Mouse (Mus musculus) hematopoietic stem cell, adult 5-6 weeks (primary cell): ENCODE results near the gene Dock3. TPM values are rescaled to one million over a fixed set of nuclear protein-coding genes. Genes with fewer than 3 reads are reported as not detected.

Experiments
- ATAC-seq, 2 experiments: fragments of 125-278 bp in 1 of 2; replicated peaks in 1 of 2; 2 replicates each; pipeline ENCODE4 v1.8.0; 2016 to 2017; ENCODE audit warnings: inconsistent platforms in 2 of 2, mild to moderate bottlenecking in 2 of 2, moderate number of reproducible peaks in 2 of 2, low read depth in 1 of 2, moderate TSS enrichment in 1 of 2; ENCODE audit not compliant: low FRiP score in 2 of 2, poor library complexity in 2 of 2, severe bottlenecking in 2 of 2, insufficient read depth in 1 of 2, low TSS enrichment in 1 of 2
- total RNA-seq: library from RNA; stranded (forward); fragments of 172-1452, 232-1000 nt; gene quantifications from 2 replicates; pipeline ENCODE4 v1.2.3, GENCODE M21; 2017

Dock3 gene
- total RNA-seq, 1 experiment from 2014 or later = 2.6 TPM

DNA sequence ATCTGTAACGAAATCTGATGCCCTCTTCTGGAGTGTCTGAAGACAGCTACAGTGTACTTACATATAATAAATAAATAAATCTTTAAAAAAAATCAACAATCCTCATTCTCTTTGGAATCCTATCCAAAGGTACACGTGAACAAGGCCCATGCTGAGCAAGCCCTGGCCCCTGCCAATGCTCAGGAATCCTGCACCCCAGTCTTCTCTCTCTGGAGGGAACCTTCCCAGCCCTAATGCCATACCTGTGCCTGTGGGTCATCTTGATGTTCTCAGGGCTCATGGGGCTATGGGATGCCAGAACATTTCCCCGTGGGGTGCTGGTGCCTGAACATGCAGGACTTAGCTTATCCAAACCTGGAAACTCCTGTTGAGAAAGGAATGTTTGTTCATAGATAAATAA lies 323.5 kb downstream of the Dock3 start:
- no peak for ATAC-seq

DNA sequence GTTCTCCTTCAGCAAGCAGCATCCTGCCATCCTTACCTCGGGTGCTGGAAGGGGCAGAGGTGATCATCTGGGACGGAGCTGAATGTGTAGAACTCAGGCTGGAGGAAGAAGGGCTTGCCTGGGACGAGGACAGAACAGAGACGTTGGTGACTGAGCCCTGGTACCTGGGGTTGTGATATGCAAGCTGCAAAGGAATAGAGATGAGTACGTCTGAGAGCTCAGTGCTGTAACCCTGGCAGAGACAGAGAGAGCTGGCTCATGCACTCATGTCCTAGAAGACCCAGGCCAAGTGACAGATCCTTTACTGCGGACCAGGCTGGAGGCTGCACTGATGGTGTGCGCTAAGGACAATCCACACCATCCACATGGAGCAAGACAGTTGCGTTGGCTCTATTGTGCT lies 325.1 kb downstream of the Dock3 start:
- ATAC-seq = no peak

DNA sequence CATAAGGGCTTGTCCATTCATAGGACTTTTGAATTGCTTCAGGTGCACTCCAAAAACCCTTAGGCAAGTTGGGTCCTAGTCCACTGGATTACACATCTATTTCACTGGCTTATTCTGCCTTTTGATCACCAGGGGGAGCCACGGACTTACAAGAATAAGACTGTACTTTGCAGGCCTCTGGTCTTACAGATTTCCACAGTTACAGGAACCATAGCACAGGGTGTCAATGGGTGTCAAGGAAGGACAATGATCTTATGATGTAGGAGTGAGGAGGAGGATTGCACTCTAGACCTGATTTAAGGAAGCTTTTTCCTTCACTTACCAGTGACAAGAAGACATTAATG lies 327.9 kb downstream of the Dock3 start:
- peak; percentile 54 to 61; a peak in 3 of 4 replicates for ATAC-seq

- ATAC-seq = no peak
Observed at GRCm38 (mm10) chr9:106903099-106903790, 328.5 kb downstream of the Dock3 start.

- ATAC-seq = no peak
Observed at GRCm38 (mm10) chr9:106901596-106901995, 330.1 kb downstream of the Dock3 start.

- ATAC-seq = no peak
Observed at GRCm38 (mm10) chr9:106898901-106899300, 332.8 kb downstream of the Dock3 start.

DNA sequence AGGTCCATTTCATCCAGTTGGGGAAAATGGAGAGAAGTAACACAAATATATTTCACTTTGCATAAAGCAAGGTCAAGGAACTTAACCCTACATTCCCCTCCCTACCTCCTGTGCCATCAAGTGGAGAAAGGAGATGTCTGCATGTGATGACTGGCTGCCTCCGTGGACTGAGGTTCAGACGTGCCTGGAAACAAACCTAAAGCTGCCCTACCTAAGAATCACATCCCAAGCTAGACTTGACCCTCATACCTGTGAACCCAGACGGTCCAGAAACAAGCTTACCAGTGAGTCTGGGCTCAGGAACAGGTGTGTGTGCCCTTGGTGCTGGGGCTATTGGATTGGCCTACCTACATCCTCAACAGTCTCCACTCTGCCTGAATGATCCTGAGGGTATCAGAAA lies 338.4 kb downstream of the Dock3 start:
- ATAC-seq = no peak

DNA sequence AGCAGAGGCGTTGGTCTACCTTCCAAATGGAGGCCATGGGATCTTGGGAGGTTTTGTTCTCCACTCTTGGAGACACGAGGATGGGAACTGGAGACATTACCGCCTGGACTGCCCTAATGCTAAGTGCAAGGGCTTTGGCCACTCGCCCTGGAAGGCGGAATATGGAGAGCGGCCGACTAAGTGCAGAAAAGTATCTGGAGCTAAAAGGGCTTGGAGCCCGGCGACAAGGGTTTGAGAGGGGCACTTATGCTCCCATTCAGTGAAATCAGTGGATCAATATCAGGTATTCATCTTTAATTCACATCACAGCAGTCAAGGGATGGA lies 339.2 kb downstream of the Dock3 start:
- no peak for ATAC-seq

- ATAC-seq = peak; percentile 91 to 93
Observed at GRCm38 (mm10) chr9:106891829-106892551, 339.7 kb downstream of the Dock3 start, which contains the start of gene Manf. Manf (minus strand) TSS chr9:106891979.

- no peak for ATAC-seq
Observed at GRCm38 (mm10) chr9:106891341-106891741, 340.4 kb downstream of the Dock3 start.

DNA sequence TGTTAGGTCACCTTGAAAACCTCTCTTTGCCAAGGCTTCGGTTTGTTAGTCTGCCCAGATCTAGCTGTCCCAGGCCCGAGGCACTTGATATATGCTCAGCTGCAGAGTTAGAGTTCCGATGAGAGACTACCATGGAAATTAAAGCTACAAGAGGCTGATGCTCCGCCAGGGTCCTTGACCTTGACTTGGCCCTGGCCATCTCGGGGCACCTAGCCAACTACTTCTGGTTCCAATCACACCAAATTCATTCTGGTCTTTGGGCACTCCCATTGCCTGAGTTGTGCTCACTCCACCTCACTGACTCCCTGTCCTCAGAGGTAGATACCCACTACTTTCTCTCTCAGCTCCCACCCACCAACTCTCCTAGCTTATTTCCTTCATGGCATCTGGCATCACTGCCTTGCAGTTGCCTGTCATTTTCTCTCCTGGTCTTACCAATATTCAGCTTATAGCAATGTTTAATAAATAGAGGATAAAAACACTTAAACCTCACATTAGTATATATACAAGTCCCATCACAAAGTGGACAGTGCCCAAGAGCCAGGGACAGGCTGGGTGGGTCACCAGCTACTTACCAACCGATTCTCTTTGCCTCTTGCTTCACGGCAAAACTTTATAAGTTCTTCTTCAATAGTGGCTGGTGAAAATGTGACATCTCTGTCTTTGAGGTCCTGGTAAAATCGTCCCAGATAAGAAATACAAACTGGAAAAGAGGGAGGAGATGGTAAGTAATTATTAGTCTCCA lies 341.0 kb downstream of the Dock3 start:
- no peak for ATAC-seq

- no peak for ATAC-seq
Observed at GRCm38 (mm10) chr9:106889321-106889720, 342.4 kb downstream of the Dock3 start.

GRCm38 (mm10) chr9:106888346-106888745 lies 343.4 kb downstream of the Dock3 start:
- ATAC-seq = no peak

DNA sequence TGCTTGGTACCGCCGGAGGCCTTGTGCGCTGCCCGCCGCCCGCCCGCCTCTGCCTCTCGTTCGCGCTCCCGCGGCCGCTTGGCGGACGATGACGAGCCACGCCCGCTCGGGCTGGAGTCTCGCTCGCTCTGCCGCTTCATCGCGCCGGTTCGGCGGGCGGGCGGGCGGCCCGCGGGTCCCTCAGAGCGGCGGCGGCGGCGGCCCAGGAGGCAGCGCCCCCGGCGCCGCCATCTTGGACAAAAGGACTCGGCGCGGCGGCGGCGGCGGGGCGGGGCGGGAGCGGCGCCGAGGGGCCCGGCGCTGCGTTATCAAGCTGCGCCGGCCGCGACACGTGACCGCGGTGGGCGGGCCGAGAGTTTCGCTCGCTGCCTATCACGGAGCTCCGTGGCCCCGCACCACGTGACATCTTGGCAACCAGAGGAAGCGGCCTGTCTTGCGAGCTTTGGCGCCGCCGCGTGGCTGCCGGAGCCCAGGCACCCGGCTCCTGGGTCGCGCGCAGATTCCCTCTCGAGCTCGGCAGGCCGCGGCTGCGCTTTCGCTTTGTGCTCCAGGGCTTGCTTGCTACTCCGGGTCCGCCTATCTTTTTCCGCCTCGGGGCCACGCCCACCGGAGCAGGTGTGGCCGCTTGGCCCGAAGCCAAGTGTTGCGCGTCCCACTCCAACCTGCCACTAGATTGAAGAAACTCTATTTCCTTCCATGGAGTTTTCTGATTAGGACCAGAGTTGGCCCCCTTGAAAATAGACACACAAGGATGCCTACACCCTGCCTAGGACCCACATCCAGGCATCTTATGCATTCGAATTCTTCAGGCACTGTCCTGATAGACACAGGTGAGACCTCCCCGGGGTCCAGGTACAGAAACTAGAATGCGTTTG lies 344.6 kb downstream of the Dock3 start, which contains the start of gene Rbm15b:
Rbm15b (minus strand) TSS at position 601 of the 875 bp plus-strand sequence.
- ATAC-seq = peak; percentile 71 to 72

- ATAC-seq = no peak; a peak in 1 of 4 replicates
Observed at GRCm38 (mm10) chr9:106885901-106886731, 345.6 kb downstream of the Dock3 start.

DNA sequence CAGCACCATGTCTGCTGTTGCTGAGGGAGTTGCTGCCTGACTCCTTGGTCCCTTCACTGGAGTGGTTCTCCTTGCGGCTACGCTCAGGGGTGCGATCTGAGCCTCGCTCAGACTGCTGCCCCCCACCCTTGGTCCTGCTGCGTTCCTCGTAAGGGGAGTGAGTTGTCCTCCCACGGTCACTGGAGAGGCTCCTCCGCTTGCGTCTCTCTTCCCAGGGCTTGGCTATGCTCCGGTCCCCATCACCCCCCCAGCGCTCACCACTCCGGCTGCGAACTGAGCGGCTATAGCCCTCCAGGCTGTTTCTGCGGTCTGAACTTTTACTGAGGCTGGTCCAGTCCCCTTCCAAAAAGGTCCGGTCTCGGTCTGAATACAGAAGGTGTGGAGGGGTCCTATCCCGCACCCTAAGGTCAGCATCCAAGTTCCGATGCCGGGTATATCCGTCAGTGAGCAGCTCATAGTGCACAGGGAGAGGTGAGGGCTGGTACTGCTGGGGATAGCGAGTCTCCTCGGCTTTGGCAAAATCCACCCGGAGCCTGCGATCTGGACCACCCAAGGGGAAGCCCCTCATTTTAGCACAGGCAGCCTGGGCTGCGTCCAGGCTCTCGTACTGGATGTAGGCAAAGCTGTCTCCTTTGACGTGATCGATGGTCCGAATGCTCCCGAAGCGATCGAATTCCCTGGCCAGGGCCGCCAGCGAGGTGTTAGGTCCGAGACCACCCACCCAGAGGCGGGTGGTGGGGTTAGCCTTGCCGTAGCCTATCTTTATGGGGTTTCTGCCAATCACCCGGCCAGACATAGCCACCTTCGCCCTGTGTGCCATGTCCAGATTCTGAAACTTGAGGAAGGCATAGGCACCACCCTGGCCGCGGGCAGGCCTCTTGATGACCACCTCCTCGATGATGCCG lies 346.5 kb downstream of the Dock3 start:
- ATAC-seq = no peak
